Mouse (Mus musculus): ENCODE results near the gene Nrp1. TPM values are rescaled to one million over a fixed set of nuclear protein-coding genes. Genes with fewer than 3 reads are reported as not detected.

Nrp1 gene
- polyA plus RNA-seq, 1 experiment, result 156 TPM

GRCm38 (mm10) chr8:128505866-128506265 lies 147.5 kb downstream of the Nrp1 start:
- TF ChIP-seq POLR2A (IDR thresholded peaks at IDR 0.05; ENCODE audit: borderline replicate concordance, extremely low read depth, low read depth, low read length), result no peak
- no peak for TF ChIP-seq CTCF (IDR thresholded peaks at IDR 0.05; ENCODE audit: insufficient read depth, low read length)
- DNase-seq, result no peak
- no peak overlapping the region for H3K4me3 ChIP-seq (replicated peaks; ENCODE audit: extremely low read depth, low read depth, low read length)
- no peaks in the 10 kb centered on the region for H3K4me1 ChIP-seq (ENCODE audit: control insufficient read depth, insufficient read depth, low read length)

GRCm38 (mm10) chr8:128508723-128509122 lies 150.3 kb downstream of the Nrp1 start:
- TF ChIP-seq CTCF (IDR thresholded peaks at IDR 0.05; ENCODE audit: insufficient read depth, low read length) (no peak), POLR2A (IDR thresholded peaks at IDR 0.05; ENCODE audit: borderline replicate concordance, extremely low read depth, low read depth, low read length) (no peak)
- Histone ChIP-seq H3K4me3 (replicated peaks; ENCODE audit: extremely low read depth, low read depth, low read length) (no peak overlapping the region), H3K4me1 (ENCODE audit: control insufficient read depth, insufficient read depth, low read length) (no peaks in the 10 kb centered on the region)
- DNase-seq, result no peak

- H3K4me1 ChIP-seq (ENCODE audit: control insufficient read depth, insufficient read depth, low read length), result no peaks in the 10 kb centered on the region
- no peak overlapping the region for H3K4me3 ChIP-seq (replicated peaks; ENCODE audit: extremely low read depth, low read depth, low read length)
- no peak for DNase-seq
- TF ChIP-seq POLR2A (IDR thresholded peaks at IDR 0.05; ENCODE audit: borderline replicate concordance, extremely low read depth, low read depth, low read length) (no peak), CTCF (IDR thresholded peaks at IDR 0.05; ENCODE audit: insufficient read depth, low read length) (no peak)
Observed at GRCm38 (mm10) chr8:128511021-128511420, 152.6 kb downstream of the Nrp1 start.

GRCm38 (mm10) chr8:128511732-128512131 lies 153.3 kb downstream of the Nrp1 start:
- 95% methylated on average over 1 of the region's 1 CpGs for WGBS
- DNase-seq, result no peak

GRCm38 (mm10) chr8:128516846-128517446 lies 158.5 kb downstream of the Nrp1 start:
- Histone ChIP-seq H3K4me3 (replicated peaks; ENCODE audit: extremely low read depth, low read depth, low read length) (no peak overlapping the region), H3K4me1 (ENCODE audit: control insufficient read depth, insufficient read depth, low read length) (no peaks in the 10 kb centered on the region)
- DNase-seq, result no peak
- 67% methylated on average over 3 of the region's 3 CpGs for WGBS
- no peak for TF ChIP-seq POLR2A (IDR thresholded peaks at IDR 0.05; ENCODE audit: borderline replicate concordance, extremely low read depth, low read depth, low read length)
- TF ChIP-seq CTCF (IDR thresholded peaks at IDR 0.05; ENCODE audit: insufficient read depth, low read length), result no peak

More at GRCm38 (mm10) chr8:128511732-128512131, 153.3 kb downstream of the Nrp1 start:
- H3K4me3 ChIP-seq (replicated peaks; ENCODE audit: extremely low read depth, low read depth, low read length), result no peak overlapping the region
- no peak for TF ChIP-seq CTCF (IDR thresholded peaks at IDR 0.05; ENCODE audit: insufficient read depth, low read length)
- TF ChIP-seq POLR2A (IDR thresholded peaks at IDR 0.05; ENCODE audit: borderline replicate concordance, extremely low read depth, low read depth, low read length), result no peak
- no peaks in the 10 kb centered on the region for H3K4me1 ChIP-seq (ENCODE audit: control insufficient read depth, insufficient read depth, low read length)

- Histone ChIP-seq H3K4me1 (ENCODE audit: control insufficient read depth, insufficient read depth, low read length) (no peaks in the 10 kb centered on the region), H3K4me3 (replicated peaks; ENCODE audit: extremely low read depth, low read depth, low read length) (no peak overlapping the region)
- TF ChIP-seq CTCF (IDR thresholded peaks at IDR 0.05; ENCODE audit: insufficient read depth, low read length) (no peak), POLR2A (IDR thresholded peaks at IDR 0.05; ENCODE audit: borderline replicate concordance, extremely low read depth, low read depth, low read length) (no peak)
- WGBS, result 60% methylated on average over 4 of the region's 4 CpGs
- DNase-seq, result no peak
Observed at GRCm38 (mm10) chr8:128517546-128518102, 159.2 kb downstream of the Nrp1 start.

- no peak overlapping the region for H3K4me3 ChIP-seq (replicated peaks; ENCODE audit: extremely low read depth, low read depth, low read length)
- TF ChIP-seq POLR2A (IDR thresholded peaks at IDR 0.05; ENCODE audit: borderline replicate concordance, extremely low read depth, low read depth, low read length) (no peak), CTCF (IDR thresholded peaks at IDR 0.05; ENCODE audit: insufficient read depth, low read length) (peak; percentile 49)
- H3K4me1 ChIP-seq (ENCODE audit: control insufficient read depth, insufficient read depth, low read length), result no peaks in the 10 kb centered on the region
- no peak for DNase-seq
- 63% methylated on average over 1 of the region's 1 CpGs for WGBS
Observed at GRCm38 (mm10) chr8:128519366-128519765, 161.0 kb downstream of the Nrp1 start.

GRCm38 (mm10) chr8:128523825-128524224 lies 165.4 kb downstream of the Nrp1 start:
- TF ChIP-seq CTCF (IDR thresholded peaks at IDR 0.05; ENCODE audit: insufficient read depth, low read length), result peak; percentile 58
- TF ChIP-seq POLR2A (IDR thresholded peaks at IDR 0.05; ENCODE audit: borderline replicate concordance, extremely low read depth, low read depth, low read length), result no peak
- no peak for DNase-seq
- H3K4me1 ChIP-seq (ENCODE audit: control insufficient read depth, insufficient read depth, low read length), result no peaks in the 10 kb centered on the region
- no peak overlapping the region for H3K4me3 ChIP-seq (replicated peaks; ENCODE audit: extremely low read depth, low read depth, low read length)
- WGBS, result 67% methylated on average over 7 of the region's 7 CpGs

GRCm38 (mm10) chr8:128525912-128526311 lies 167.5 kb downstream of the Nrp1 start:
- no peak for TF ChIP-seq POLR2A (IDR thresholded peaks at IDR 0.05; ENCODE audit: borderline replicate concordance, extremely low read depth, low read depth, low read length)
- no peak for TF ChIP-seq CTCF (IDR thresholded peaks at IDR 0.05; ENCODE audit: insufficient read depth, low read length)
- Histone ChIP-seq H3K4me3 (replicated peaks; ENCODE audit: extremely low read depth, low read depth, low read length) (no peak overlapping the region), H3K4me1 (ENCODE audit: control insufficient read depth, insufficient read depth, low read length) (no peaks in the 10 kb centered on the region)
- 63% methylated on average over 1 of the region's 1 CpGs for WGBS
- no peak for DNase-seq
